Mouse (Mus musculus): ENCODE measurements around the gene Ccdc169. TPM values are rescaled to one million over a fixed set of nuclear protein-coding genes. Genes with fewer than 3 reads are reported as not detected.

The Ccdc169 gene
- polyA plus RNA-seq, 1 experiment from 2014 or later, result not detected

Small RNA genes within 50 kb of the gene (microRNA-seq; reads per million reads assigned to microRNA genes)
- not detected for gene Gm22029

Other genes starting within 250 kb of the Ccdc169 start
- 0.15 and 0.20 TPM in 2 replicates for gene Sertm1, start 221.5 kb upstream of the Ccdc169 start, polyA plus RNA-seq (2014; fragmentation: Nextera tagmentation; extraction: Ambion mirVana)
- 1.3 and 2.3 TPM in 2 replicates for gene Ccna1, start 81.8 kb upstream of the Ccdc169 start, polyA plus RNA-seq (2014; fragmentation: Nextera tagmentation; extraction: Ambion mirVana)
- 42.8 and 47.1 TPM in 2 replicates for gene Spg20, start 25.2 kb upstream of the Ccdc169 start, polyA plus RNA-seq (2014; fragmentation: Nextera tagmentation; extraction: Ambion mirVana)
- gene Sohlh2, start 44.7 kb downstream of the Ccdc169 start, polyA plus RNA-seq (2014; fragmentation: Nextera tagmentation; extraction: Ambion mirVana), result not detected in 2 replicates
- 14.2 and 15.5 TPM in 2 replicates for gene Dclk1, start 105.0 kb downstream of the Ccdc169 start, polyA plus RNA-seq (2014; fragmentation: Nextera tagmentation; extraction: Ambion mirVana)